Mouse (Mus musculus): ENCODE results near the gene Col25a1. TPM values are rescaled to one million over a fixed set of nuclear protein-coding genes. Genes with fewer than 3 reads are reported as not detected.

The Col25a1 gene
- polyA plus RNA-seq, 1 experiment, result 0.85 TPM

DNA sequence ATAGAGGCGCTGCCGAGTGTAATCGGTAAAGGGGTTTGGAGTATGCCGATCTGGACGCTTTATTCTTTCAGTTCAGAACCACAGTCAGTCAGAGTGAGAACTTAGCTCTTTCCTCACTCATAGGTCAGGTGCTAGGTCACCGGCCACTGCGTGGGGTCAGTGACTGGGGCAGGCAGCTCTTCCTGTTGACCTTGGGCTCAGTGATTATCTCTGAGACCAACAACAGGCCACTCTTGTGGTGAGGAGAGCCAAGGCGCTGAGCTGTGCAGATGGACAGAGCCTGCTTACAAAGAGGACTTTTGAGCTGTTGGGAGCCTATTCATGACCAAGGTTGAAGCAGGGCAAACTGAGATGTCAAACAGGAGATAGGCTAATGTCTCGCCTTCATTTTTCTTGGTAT lies 174.4 kb downstream of the Col25a1 start:
- Histone ChIP-seq H3K4me3 (ENCODE audit: low read depth, low read length) (no peak overlapping the region), H3K27me3 (ENCODE audit: control insufficient read depth, insufficient read depth, low read length, poor library complexity, severe bottlenecking) (no peaks in the 10 kb centered on the region), H3K9me3 (replicated peaks; ENCODE audit: control insufficient read depth, insufficient read depth, low read length, poor library complexity, severe bottlenecking) (no peaks in the 10 kb centered on the region), H3K27ac (ENCODE audit: insufficient read depth, low read length) (no peak overlapping the region), H3K9ac (ENCODE audit: low read depth, poor library complexity, severe bottlenecking) (no peak overlapping the region), H3K4me1 (ENCODE audit: control insufficient read depth, insufficient read depth, low read length) (no peaks in the 10 kb centered on the region), H3K36me3 (ENCODE audit: control insufficient read depth, insufficient read depth, low read length, poor library complexity, severe bottlenecking) (no peaks in the 10 kb centered on the region)
- TF ChIP-seq EP300 (IDR thresholded peaks at IDR 0.05; ENCODE audit: insufficient read depth, low read depth, low read length), result no peak

- no peaks in the 10 kb centered on the region for H3K4me1 ChIP-seq (ENCODE audit: control insufficient read depth, insufficient read depth, low read length)
- no peak overlapping the region for H3K4me3 ChIP-seq (ENCODE audit: low read depth, low read length)
- TF ChIP-seq POLR2A (IDR thresholded peaks at IDR 0.05; ENCODE audit: insufficient read depth, low read length), result no peak
- no peak for TF ChIP-seq EP300 (IDR thresholded peaks at IDR 0.05; ENCODE audit: insufficient read depth, low read depth, low read length)
- no peak for TF ChIP-seq CTCF (IDR thresholded peaks at IDR 0.05; ENCODE audit: low read depth, low read length)
- no peaks in the 10 kb centered on the region for H3K9me3 ChIP-seq (replicated peaks; ENCODE audit: control insufficient read depth, insufficient read depth, low read length, poor library complexity, severe bottlenecking)
- H3K27me3 ChIP-seq (ENCODE audit: control insufficient read depth, insufficient read depth, low read length, poor library complexity, severe bottlenecking), result no peaks in the 10 kb centered on the region
- no peak overlapping the region for H3K27ac ChIP-seq (ENCODE audit: insufficient read depth, low read length)
- no peak overlapping the region for H3K9ac ChIP-seq (ENCODE audit: low read depth, poor library complexity, severe bottlenecking)
- no peaks in the 10 kb centered on the region for H3K36me3 ChIP-seq (ENCODE audit: control insufficient read depth, insufficient read depth, low read length, poor library complexity, severe bottlenecking)
These were observed 178.0 kb downstream of the Col25a1 start for GRCm38 (mm10) chr3:130309277-130309676.

- H3K36me3 ChIP-seq (ENCODE audit: control insufficient read depth, insufficient read depth, low read length, poor library complexity, severe bottlenecking), result no peaks in the 10 kb centered on the region
- H3K4me1 ChIP-seq (ENCODE audit: control insufficient read depth, insufficient read depth, low read length), result no peaks in the 10 kb centered on the region
- no peak overlapping the region for H3K27ac ChIP-seq (ENCODE audit: insufficient read depth, low read length)
- H3K4me3 ChIP-seq (ENCODE audit: low read depth, low read length), result no peak overlapping the region
- H3K27me3 ChIP-seq (ENCODE audit: control insufficient read depth, insufficient read depth, low read length, poor library complexity, severe bottlenecking), result no peaks in the 10 kb centered on the region
- TF ChIP-seq EP300 (IDR thresholded peaks at IDR 0.05; ENCODE audit: insufficient read depth, low read depth, low read length) (no peak), CTCF (IDR thresholded peaks at IDR 0.05; ENCODE audit: low read depth, low read length) (no peak), POLR2A (IDR thresholded peaks at IDR 0.05; ENCODE audit: insufficient read depth, low read length) (no peak)
- H3K9ac ChIP-seq (ENCODE audit: low read depth, poor library complexity, severe bottlenecking), result no peak overlapping the region
- no peaks in the 10 kb centered on the region for H3K9me3 ChIP-seq (replicated peaks; ENCODE audit: control insufficient read depth, insufficient read depth, low read length, poor library complexity, severe bottlenecking)
These were observed 179.5 kb downstream of the Col25a1 start for GRCm38 (mm10) chr3:130310694-130311305.

DNA sequence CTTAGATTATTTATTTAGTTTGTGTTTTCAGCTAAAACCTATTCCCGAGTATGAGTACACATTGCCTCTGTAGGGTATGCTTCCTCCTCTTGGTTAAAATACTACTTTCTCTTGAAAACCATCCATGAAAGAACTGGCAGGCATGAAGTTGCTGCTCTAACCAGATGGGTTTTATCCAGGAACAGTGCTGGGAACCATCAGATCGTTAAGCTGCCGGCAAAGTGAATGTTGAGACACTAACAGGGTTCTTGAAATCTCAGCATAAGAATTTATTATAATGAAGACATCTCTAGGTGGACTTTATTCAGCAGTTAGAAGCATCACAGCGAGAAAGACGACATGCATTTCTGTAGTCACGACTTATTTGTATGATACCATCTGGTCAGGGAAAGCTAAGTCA lies 181.9 kb downstream of the Col25a1 start:
- H3K4me3 ChIP-seq (ENCODE audit: low read depth, low read length), result no peak overlapping the region
- no peaks in the 10 kb centered on the region for H3K27me3 ChIP-seq (ENCODE audit: control insufficient read depth, insufficient read depth, low read length, poor library complexity, severe bottlenecking)
- no peak overlapping the region for H3K9ac ChIP-seq (ENCODE audit: low read depth, poor library complexity, severe bottlenecking)
- TF ChIP-seq POLR2A (IDR thresholded peaks at IDR 0.05; ENCODE audit: insufficient read depth, low read length), result no peak
- no peak for TF ChIP-seq EP300 (IDR thresholded peaks at IDR 0.05; ENCODE audit: insufficient read depth, low read depth, low read length)
- TF ChIP-seq CTCF (IDR thresholded peaks at IDR 0.05; ENCODE audit: low read depth, low read length), result no peak
- H3K36me3 ChIP-seq (ENCODE audit: control insufficient read depth, insufficient read depth, low read length, poor library complexity, severe bottlenecking), result no peaks in the 10 kb centered on the region
- no peaks in the 10 kb centered on the region for H3K9me3 ChIP-seq (replicated peaks; ENCODE audit: control insufficient read depth, insufficient read depth, low read length, poor library complexity, severe bottlenecking)
- no peaks in the 10 kb centered on the region for H3K4me1 ChIP-seq (ENCODE audit: control insufficient read depth, insufficient read depth, low read length)
- H3K27ac ChIP-seq (ENCODE audit: insufficient read depth, low read length), result no peak overlapping the region

DNA sequence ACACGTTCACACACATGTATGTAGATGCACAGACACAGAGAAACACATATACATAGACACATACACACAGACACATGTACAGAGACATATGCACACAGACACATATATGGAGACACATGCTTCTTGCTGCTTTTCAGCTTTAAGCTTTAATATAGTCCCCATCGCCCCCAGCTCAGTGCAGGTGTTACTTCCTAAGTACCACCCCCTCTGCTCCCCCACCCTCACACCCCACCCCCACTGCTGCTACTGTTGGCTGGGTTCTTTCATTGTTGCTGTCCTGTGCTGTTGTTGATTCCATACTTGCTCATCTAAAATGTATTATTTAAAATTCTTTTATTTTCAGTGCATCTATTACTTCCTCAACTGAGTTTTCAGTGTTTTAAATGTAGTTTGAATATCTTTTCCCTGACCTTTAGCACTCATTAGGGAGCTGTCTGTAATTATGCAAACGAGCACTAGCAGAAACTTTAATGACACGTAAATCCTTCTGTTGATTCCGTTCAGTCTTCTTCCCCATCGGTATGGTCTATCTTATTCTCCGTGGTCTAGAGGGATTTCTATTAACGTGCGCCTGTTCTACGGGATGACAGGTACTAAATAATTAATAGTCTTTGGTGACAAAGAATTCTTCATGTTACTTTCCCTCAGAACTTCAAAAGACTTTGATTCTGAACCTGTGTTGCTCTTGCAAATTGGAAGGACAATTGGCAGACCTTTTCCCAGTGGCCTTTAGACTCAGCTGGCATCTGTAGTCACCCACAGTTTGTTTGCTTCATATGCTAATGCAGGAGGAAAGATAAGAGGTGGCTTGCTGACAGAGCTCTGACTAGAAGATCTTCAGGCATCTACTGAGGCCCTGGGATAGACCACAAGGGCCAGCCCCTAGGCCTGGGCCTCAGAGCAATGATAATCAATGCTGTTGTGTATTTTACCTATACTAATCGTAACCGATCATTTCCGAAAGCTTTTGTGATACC lies 196.0 kb downstream of the Col25a1 start:
- H3K4me3 ChIP-seq (ENCODE audit: low read depth, low read length), result no peak overlapping the region
- H3K4me1 ChIP-seq (ENCODE audit: control insufficient read depth, insufficient read depth, low read length), result no peaks in the 10 kb centered on the region
- H3K9me3 ChIP-seq (replicated peaks; ENCODE audit: control insufficient read depth, insufficient read depth, low read length, poor library complexity, severe bottlenecking), result no peaks in the 10 kb centered on the region
- no peaks in the 10 kb centered on the region for H3K27me3 ChIP-seq (ENCODE audit: control insufficient read depth, insufficient read depth, low read length, poor library complexity, severe bottlenecking)
- H3K9ac ChIP-seq (ENCODE audit: low read depth, poor library complexity, severe bottlenecking), result no peak overlapping the region
- TF ChIP-seq CTCF (IDR thresholded peaks at IDR 0.05; ENCODE audit: low read depth, low read length) (no peak), EP300 (IDR thresholded peaks at IDR 0.05; ENCODE audit: insufficient read depth, low read depth, low read length) (no peak), POLR2A (IDR thresholded peaks at IDR 0.05; ENCODE audit: insufficient read depth, low read length) (no peak)
- H3K36me3 ChIP-seq (ENCODE audit: control insufficient read depth, insufficient read depth, low read length, poor library complexity, severe bottlenecking), result no peaks in the 10 kb centered on the region
- no peak overlapping the region for H3K27ac ChIP-seq (ENCODE audit: insufficient read depth, low read length)

GRCm38 (mm10) chr3:130328909-130329308 lies 197.6 kb downstream of the Col25a1 start:
- Histone ChIP-seq H3K4me3 (ENCODE audit: low read depth, low read length) (no peak overlapping the region), H3K4me1 (ENCODE audit: control insufficient read depth, insufficient read depth, low read length) (no peaks in the 10 kb centered on the region), H3K27ac (ENCODE audit: insufficient read depth, low read length) (no peak overlapping the region), H3K27me3 (ENCODE audit: control insufficient read depth, insufficient read depth, low read length, poor library complexity, severe bottlenecking) (no peaks in the 10 kb centered on the region), H3K36me3 (ENCODE audit: control insufficient read depth, insufficient read depth, low read length, poor library complexity, severe bottlenecking) (no peaks in the 10 kb centered on the region), H3K9ac (ENCODE audit: low read depth, poor library complexity, severe bottlenecking) (no peak overlapping the region), H3K9me3 (replicated peaks; ENCODE audit: control insufficient read depth, insufficient read depth, low read length, poor library complexity, severe bottlenecking) (no peaks in the 10 kb centered on the region)
- no peak for TF ChIP-seq POLR2A (IDR thresholded peaks at IDR 0.05; ENCODE audit: insufficient read depth, low read length)

Measured in ES-Bruce4 (cell line).